Mouse (Mus musculus): Measurements from ENCODE around the gene Adamts7.

DNA sequence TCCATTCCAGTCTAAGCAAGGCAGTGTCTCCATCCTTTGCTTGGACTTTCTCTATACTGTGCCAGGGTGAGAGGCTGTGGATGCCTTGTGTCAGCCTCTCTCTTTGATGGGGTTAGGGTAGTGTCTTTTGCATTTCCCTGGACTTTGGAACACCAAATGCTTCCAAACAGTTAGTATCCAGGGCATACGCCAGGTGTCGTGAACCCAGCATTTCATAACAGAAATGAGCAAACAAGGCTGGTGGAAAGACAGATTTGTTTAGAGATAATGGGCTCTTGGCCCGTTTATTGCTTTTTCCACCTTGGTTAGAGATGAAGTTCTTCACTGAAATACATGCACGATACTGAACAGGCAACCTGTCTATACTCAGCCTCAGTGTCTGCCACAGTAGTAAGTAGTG lies 2.7 kb downstream of the Adamts7 start:
- TF ChIP-seq CTCF (IDR thresholded peaks at IDR 0.05; ENCODE audit: borderline replicate concordance, insufficient read depth, low read length) (no peak), POLR2A (IDR thresholded peaks at IDR 0.05; ENCODE audit: low read depth, low read length) (no peak)

Data from embryonic fibroblast, embryonic 13.5 days (primary cell).